Mouse (Mus musculus): ENCODE measurements around the gene Klra7. TPM values are rescaled to one million over a fixed set of nuclear protein-coding genes. Genes with fewer than 3 reads are reported as not detected.
"Not testable (repeated sequence)": the region's sequence is repeated elsewhere in the genome, so short reads cannot be mapped to it uniquely, and the experiment has no call there.

The Klra7 gene
- not detected for total RNA-seq (2021)

GRCm38 (mm10) chr6:130233222-130233621 is at the start of gene Klra7:
Gene Klra7 (minus strand): TSS chr6:130233322.
- no peak for DNase-seq (ENCODE audit: extremely low spot score in 1 of 2, low spot score in 2 of 2)
- intact Hi-C loops (cut with DNase I) = no loop called here

GRCm38 (mm10) chr6:130281828-130282227 is 48.7 kb upstream of the Klra7 start, which contains the start of gene Klra10:
Gene Klra10 (minus strand): TSS chr6:130281928.
- intact Hi-C loops (cut with DNase I); DNase-seq (ENCODE audit: extremely low spot score in 1 of 2, low spot score in 2 of 2): not testable (repeated sequence)

DNA sequence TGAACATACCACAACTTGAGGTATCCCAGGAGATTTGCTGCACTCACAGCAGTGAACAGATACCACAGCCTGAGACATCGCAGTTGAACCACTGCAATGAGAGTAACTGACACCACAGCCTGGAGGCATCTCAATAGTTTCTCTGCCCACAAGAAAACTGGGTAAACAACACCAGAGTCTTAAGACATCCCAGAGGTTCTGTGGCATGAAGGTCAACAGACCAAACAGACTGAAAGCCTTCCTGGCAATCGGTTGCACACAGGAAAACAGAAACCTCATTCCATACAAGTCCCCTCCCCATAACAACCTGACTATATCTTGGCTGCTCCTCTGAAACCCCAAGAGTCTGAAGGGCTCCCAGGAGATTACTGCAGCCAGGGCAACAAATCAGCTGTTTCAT is 22.2 kb upstream of the Klra7 start:
- intact Hi-C loops (cut with DNase I) = loop anchor here (5.0 kb wide), 2 partner anchors 193 to 208 kb away; no protein-coding TSS in a partner anchor
- DNase-seq (ENCODE audit: extremely low spot score in 1 of 2, low spot score in 2 of 2) = no peak

GRCm38 (mm10) chr6:130237536-130237935 is 4.4 kb upstream of the Klra7 start:
- no peak for DNase-seq (ENCODE audit: extremely low spot score in 1 of 2, low spot score in 2 of 2)
- intact Hi-C loops (cut with DNase I) = no loop called here

DNA sequence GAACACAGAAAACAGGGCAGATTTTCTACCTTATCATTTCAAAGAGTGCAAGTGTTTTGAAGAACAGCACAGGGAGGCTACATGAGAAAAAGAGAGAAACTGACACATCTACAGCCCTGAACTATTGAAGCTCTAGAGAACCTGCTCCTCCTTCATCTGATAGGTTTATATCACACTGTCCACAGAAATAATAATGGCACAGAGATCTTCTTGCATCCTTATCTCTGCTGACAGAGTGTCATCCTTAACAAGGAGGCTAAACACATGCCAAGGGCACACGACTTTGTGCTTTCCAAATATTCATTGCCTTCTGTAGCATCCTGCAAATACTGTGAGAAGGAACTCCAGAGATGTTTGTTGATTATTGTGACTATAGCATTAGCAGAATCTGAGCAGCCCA is 3.5 kb upstream of the Klra7 start:
- DNase-seq (ENCODE audit: extremely low spot score in 1 of 2, low spot score in 2 of 2) = no peak
- intact Hi-C loops (cut with DNase I) = no loop called here

DNA sequence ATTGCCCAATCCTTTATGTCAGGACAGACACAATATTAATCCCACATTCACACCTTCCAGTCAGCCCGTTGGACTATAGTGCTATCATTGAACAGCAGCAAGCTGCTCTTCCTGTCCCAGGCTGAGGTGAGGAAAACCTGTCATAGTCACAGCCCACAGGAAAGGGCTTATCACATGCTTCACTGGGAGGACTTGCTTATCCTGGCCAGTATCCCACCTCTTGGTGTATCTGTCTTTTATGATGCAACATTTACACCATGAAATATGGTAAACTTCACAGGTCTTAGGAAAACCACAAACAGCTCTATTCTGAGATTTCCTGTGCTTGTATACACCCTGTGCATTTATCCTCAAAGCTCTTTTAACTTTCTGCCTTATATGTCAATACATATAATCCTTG is 35.7 kb downstream of the Klra7 start:
- not testable (repeated sequence) for DNase-seq (ENCODE audit: extremely low spot score in 1 of 2, low spot score in 2 of 2)
- intact Hi-C loops (cut with DNase I) = loop anchor here (5.0 kb wide), 1 partner anchor 145 kb away; no protein-coding TSS in a partner anchor

DNA sequence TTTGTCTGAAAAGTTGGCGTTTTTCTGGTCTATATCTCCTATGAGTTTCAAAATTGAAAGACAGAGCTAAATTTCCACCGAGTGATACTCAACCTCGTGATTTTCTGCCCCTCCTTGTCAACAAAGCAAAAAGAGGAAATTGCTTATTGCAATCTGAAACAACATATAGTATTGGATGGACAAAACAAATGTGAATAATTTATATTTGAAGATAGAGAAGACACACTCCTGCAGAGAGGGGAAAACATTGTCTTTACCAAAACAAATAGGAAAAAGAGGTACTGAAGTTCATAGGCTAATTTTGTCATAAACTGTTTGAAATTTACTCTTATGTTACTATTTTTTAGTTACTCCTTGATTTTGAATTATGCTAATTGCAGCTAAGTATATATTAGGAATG is 40.1 kb downstream of the Klra7 start, which contains the start of gene Klra9:
Gene Klra9 (minus strand): TSS at position 101 of the 400 bp plus-strand sequence.
- intact Hi-C loops (cut with DNase I); DNase-seq (ENCODE audit: extremely low spot score in 1 of 2, low spot score in 2 of 2): not testable (repeated sequence)

Other genes with a start within 250 kb of the Klra7 start
- gene Klra6, start 206.4 kb downstream of the Klra7 start, total RNA-seq (2021) = not detected
- not detected for gene Klra4, start 166.1 kb downstream of the Klra7 start, total RNA-seq (2021)
- not detected for gene Klra8, start 103.4 kb downstream of the Klra7 start, total RNA-seq (2021)
- gene Klra9, start 40.2 kb downstream of the Klra7 start, total RNA-seq (2021) = not detected
- gene Klra10, start 48.6 kb upstream of the Klra7 start, total RNA-seq (2021) = not detected
- not detected for gene Klra3, start 104.3 kb upstream of the Klra7 start, total RNA-seq (2021)
- not detected for gene Klra1, start 153.6 kb upstream of the Klra7 start, total RNA-seq (2021)

All from left cerebral cortex, postnatal 10 days (tissue).